9 mouse cellular contexts compared by ENCODE assay signal in genomic region chr7:114007565-114007964, GRCm38 (mm10).
DNase-seq lines count a peak whose midpoint lies in the region; ATAC-seq and TF ChIP-seq lines count a peak whose summit lies in the region.
"Had no signal": no experiment of that assay in that cellular context is flagged by ENCODE, and none has a peak within 500 bp of the region (broad histone marks: within the 10 kb centered on the region; RNA-seq: fewer than 3 reads in every experiment).

No protein-coding gene starts in this region.

- no peaks in the 10 kb centered on the region for H3K9me3 ChIP-seq in midbrain, embryonic 11.5 days (ENCODE audit: control insufficient read depth, low read length)
- no peaks in the 10 kb centered on the region for H3K9me3 ChIP-seq in midbrain, embryonic 13.5 days

- H3K4me2 ChIP-seq in midbrain, embryonic 11.5 days: no peak overlapping the region
- H3K4me2 ChIP-seq in midbrain, embryonic 13.5 days (replicated peaks): no peak overlapping the region

- no peaks in the 10 kb centered on the region for H3K36me3 ChIP-seq in midbrain, embryonic 11.5 days (ENCODE audit: control insufficient read depth, insufficient read depth, low read length)
- H3K36me3 ChIP-seq in midbrain, embryonic 13.5 days: no peaks in the 10 kb centered on the region

- DNase-seq in cerebellum, postnatal 25 days: peak; percentile 11 to 59
- DNase-seq in cerebellum, adult 11 months: no peak
- peak; percentile 49 for DNase-seq in midbrain, embryonic 11.5 days (ENCODE audit: low spot score, missing footprints)
- DNase-seq in c-Kit-positive CD71-positive TER-119-negative erythroid progenitor cells, embryonic 14.5 days (ENCODE audit: low read depth): peak; percentile 19
- DNase-seq in lung, adult 2 months: peak; percentile 44
- no peak for DNase-seq in T-cell, adult 2 months (ENCODE audit: low spot score)
- no peak for DNase-seq in left cerebral cortex, adult 11 months (ENCODE audit: low spot score)

- peak; percentile 47; the same call in 1 of the 2 replicates for TF ChIP-seq CTCF in lung, adult 2 months (IDR thresholded peaks at IDR 0.05; ENCODE audit: insufficient read depth, low read length)

- no peak overlapping the region for H3K27ac ChIP-seq in midbrain, embryonic 11.5 days (ENCODE audit: low read depth, low read length)
- H3K27ac ChIP-seq in midbrain, embryonic 13.5 days: no peak overlapping the region
- H3K27ac ChIP-seq: macrophage had no signal

- H3K4me1 ChIP-seq in midbrain, embryonic 11.5 days (ENCODE audit: control insufficient read depth, insufficient read depth, low read length): peaks cover 4% of the 10 kb centered on the region
- H3K4me1 ChIP-seq in midbrain, embryonic 13.5 days (replicated peaks): peaks cover 22% of the 10 kb centered on the region
- no peaks in the 10 kb centered on the region for H3K4me1 ChIP-seq in lung, adult 2 months (ENCODE audit: control insufficient read depth, insufficient read depth, low read length)

- no peak overlapping the region for H3K4me3 ChIP-seq in midbrain, embryonic 11.5 days (ENCODE audit: low read depth, low read length)
- H3K4me3 ChIP-seq in midbrain, embryonic 13.5 days (replicated peaks): no peak overlapping the region
- H3K4me3 ChIP-seq in lung, adult 2 months (replicated peaks; ENCODE audit: extremely low read depth, low read depth, low read length): no peak overlapping the region

- no peak for TF ChIP-seq POLR2A in lung, adult 2 months (IDR thresholded peaks at IDR 0.05; ENCODE audit: borderline replicate concordance, extremely low read depth, low read depth, low read length)

- no peak overlapping the region for H3K9ac ChIP-seq in midbrain, embryonic 11.5 days (ENCODE audit: low read length)
- no peak overlapping the region for H3K9ac ChIP-seq in midbrain, embryonic 13.5 days (replicated peaks)

- H3K27me3 ChIP-seq in midbrain, embryonic 11.5 days (ENCODE audit: control insufficient read depth, insufficient read depth, low read length): no peaks in the 10 kb centered on the region
- peaks cover 3% of the 10 kb centered on the region; the same call in 1 of the 2 replicates for H3K27me3 ChIP-seq in midbrain, embryonic 13.5 days

- no peak for ATAC-seq in midbrain, embryonic 11.5 days (ENCODE audit: low FRiP score)
- ATAC-seq in midbrain, embryonic 13.5 days: no peak

- WGBS in midbrain, embryonic 11.5 days: 62% methylated on average over 5 of the region's 5 CpGs
- 66% methylated on average over 5 of the region's 5 CpGs for WGBS in midbrain, embryonic 13.5 days
- WGBS in lung, adult 2 months: 71% methylated on average over 5 of the region's 5 CpGs

Comparison
In these comparisons a context has a peak if more than half of its experiments do, and no peak if none do; other contexts are left out.
1. DNase-seq: peak in cerebellum, postnatal 25 days (2 of 2), midbrain, embryonic 11.5 days (single experiment), c-Kit-positive CD71-positive TER-119-negative erythroid progenitor cells, embryonic 14.5 days (single experiment) and lung, adult 2 months (single experiment); none in cerebellum, adult 11 months (single experiment), T-cell, adult 2 months (single experiment) and left cerebral cortex, adult 11 months (single experiment).